Mouse (Mus musculus) kidney, postnatal 0 days (tissue): ENCODE data around the gene Gm3448. TPM values are rescaled to one million over a fixed set of nuclear protein-coding genes. Genes with fewer than 3 reads are reported as not detected.
"Not testable (repeated sequence)": the region's sequence is repeated elsewhere in the genome, so short reads cannot be mapped to it uniquely, and the experiment has no call there.

ENCODE experiments used
- ATAC-seq: fragments of 200-750 bp; cut with Nextera tagmentation; replicated peaks from 2 replicates; pipeline ENCODE4 v1.8.0; 2017; ENCODE audit warnings: low read depth, moderate number of reproducible peaks, moderate TSS enrichment, moderate library complexity; ENCODE audit not compliant: low FRiP score
- DNase-seq: peaks from one replicate; pipeline ENCODE4 v3.0.0-alpha.2; 2016; ENCODE audit warnings: low spot score
- H3K27ac ChIP-seq: fragments of 300-500 bp; sonication (generic); 2 replicates; pipeline ENCODE4 v1.5.1; 2014; ENCODE audit warnings: mild to moderate bottlenecking
- H3K27me3 ChIP-seq: fragments of 300-500 bp; sonication (generic); 2 replicates; pipeline ENCODE4 v1.6.1; 2014; ENCODE audit warnings: low read length, mixed read lengths; ENCODE audit not compliant: insufficient read depth
- H3K36me3 ChIP-seq: fragments of 300-500 bp; sonication (generic); 2 replicates; pipeline ENCODE4 v1.6.1; 2014; ENCODE audit warnings: low read length, mixed read lengths; ENCODE audit not compliant: insufficient read depth
- H3K4me1 ChIP-seq: fragments of 300-500 bp; sonication (generic); replicated peaks from 2 replicates; pipeline ENCODE4 v1.6.1; 2014; ENCODE audit warnings: antibody characterized with exemption, low read length, mixed read lengths; ENCODE audit not compliant: insufficient read depth
- H3K4me2 ChIP-seq: fragments of 300-500 bp; sonication (generic); 2 replicates; pipeline ENCODE4 v1.6.1; 2014; ENCODE audit warnings: mild to moderate bottlenecking, low read length, moderate library complexity, mixed read lengths
- H3K4me3 ChIP-seq: fragments of 300-500 bp; sonication (generic); replicated peaks from 2 replicates; pipeline ENCODE4 v1.5.1; 2014; ENCODE audit warnings: low read depth, low read length
- H3K9ac ChIP-seq: fragments of 300-500 bp; sonication (generic); 2 replicates; pipeline ENCODE4 v1.6.1; 2014; ENCODE audit warnings: low read depth, low read length
- H3K9me3 ChIP-seq: fragments of 300-500 bp; sonication (generic); replicated peaks from 2 replicates; pipeline ENCODE4 v1.6.1; 2016; ENCODE audit warnings: low read length, inconsistent platforms, mixed read lengths
- WGBS: fragments of 180-500 bp; shearing (Covaris S2); extraction: QIAGEN DNeasy Blood & Tissue Kit; methylation state at CpG from one replicate; pipeline ENCODE4 v1.1.7; 2014; 5-methylcytosine and 5-hydroxymethylcytosine counted together
- polyA plus RNA-seq: library from polyadenylated mRNA; unstranded; fragments of >200 nt; fragmentation: Nextera tagmentation; extraction: Ambion mirVana; gene quantifications from 2 replicates; pipeline ENCODE4 v1.2.1, GENCODE M21; 2015

Gm3448 gene
- polyA plus RNA-seq, 1 experiment from 2014 or later: 4.0 TPM

GRCm38 (mm10) chr17:15040455-15040854, 882 bp downstream of the Gm3448 start:
- WGBS: no CpG with 5 or more reads among the region's 3 CpGs
- not testable (repeated sequence) for ATAC-seq, DNase-seq

GRCm38 (mm10) chr17:15031414-15031813, 9.9 kb downstream of the Gm3448 start:
- not testable (repeated sequence) for H3K27ac ChIP-seq

More at GRCm38 (mm10) chr17:15040455-15040854, 882 bp downstream of the Gm3448 start:
- not testable (repeated sequence) for H3K36me3 ChIP-seq, H3K27me3 ChIP-seq, H3K9ac ChIP-seq, H3K27ac ChIP-seq, H3K4me1 ChIP-seq, H3K9me3 ChIP-seq, H3K4me3 ChIP-seq, H3K4me2 ChIP-seq

GRCm38 (mm10) chr17:15025513-15025912, 15.8 kb downstream of the Gm3448 start:
- not testable (repeated sequence) for H3K27ac ChIP-seq, H3K27me3 ChIP-seq, H3K4me3 ChIP-seq, H3K4me2 ChIP-seq, H3K36me3 ChIP-seq, H3K9me3 ChIP-seq, H3K9ac ChIP-seq, H3K4me1 ChIP-seq, ATAC-seq, DNase-seq
- WGBS: no CpG with 5 or more reads among the region's 6 CpGs

More at GRCm38 (mm10) chr17:15031414-15031813, 9.9 kb downstream of the Gm3448 start:
- not testable (repeated sequence) for H3K9ac ChIP-seq, H3K4me1 ChIP-seq, H3K9me3 ChIP-seq, ATAC-seq, H3K27me3 ChIP-seq, H3K4me3 ChIP-seq, DNase-seq, H3K4me2 ChIP-seq, H3K36me3 ChIP-seq
- no CpG with 5 or more reads among the region's 4 CpGs for WGBS

GRCm38 (mm10) chr17:15024502-15025193, 16.7 kb downstream of the Gm3448 start:
- ATAC-seq: peak; percentile 74
- H3K4me3 ChIP-seq, H3K9me3 ChIP-seq, H3K9ac ChIP-seq, H3K27me3 ChIP-seq, H3K4me2 ChIP-seq, H3K27ac ChIP-seq, H3K36me3 ChIP-seq, H3K4me1 ChIP-seq, DNase-seq: not testable (repeated sequence)
- no CpG with 5 or more reads among the region's 48 CpGs for WGBS

GRCm38 (mm10) chr17:15023878-15024492, 17.4 kb downstream of the Gm3448 start:
- WGBS: no CpG with 5 or more reads among the region's 97 CpGs
- DNase-seq, H3K4me3 ChIP-seq, H3K9me3 ChIP-seq, H3K4me2 ChIP-seq, H3K27ac ChIP-seq, H3K9ac ChIP-seq, H3K36me3 ChIP-seq, H3K27me3 ChIP-seq, H3K4me1 ChIP-seq: not testable (repeated sequence)
- peak; percentile 70 for ATAC-seq

GRCm38 (mm10) chr17:15021503-15022220, 19.7 kb downstream of the Gm3448 start:
- WGBS: 79% methylated on average over 3 of the region's 3 CpGs
- H3K27me3 ChIP-seq, H3K36me3 ChIP-seq, H3K4me3 ChIP-seq, DNase-seq, H3K4me1 ChIP-seq, H3K9me3 ChIP-seq, H3K27ac ChIP-seq, ATAC-seq, H3K9ac ChIP-seq, H3K4me2 ChIP-seq: not testable (repeated sequence)

- not testable (repeated sequence) for H3K9me3 ChIP-seq
These were observed 31.5 kb downstream of the Gm3448 start, which contains the start of gene Gm3435 for GRCm38 (mm10) chr17:15009706-15010413. Gene Gm3435, plus strand, starts transcription at chr17:15010176.

GRCm38 (mm10) chr17:15009088-15009487, 32.2 kb downstream of the Gm3448 start:
- no CpG with 5 or more reads among the region's 3 CpGs for WGBS
- H3K4me3 ChIP-seq: not testable (repeated sequence)

More at GRCm38 (mm10) chr17:15009706-15010413, 31.5 kb downstream of the Gm3448 start, which contains the start of gene Gm3435:
- peak; percentile 99 for ATAC-seq
- not testable (repeated sequence) for H3K9ac ChIP-seq, H3K36me3 ChIP-seq, H3K4me1 ChIP-seq, H3K4me2 ChIP-seq, H3K27ac ChIP-seq, H3K27me3 ChIP-seq, H3K4me3 ChIP-seq, DNase-seq
- no CpG with 5 or more reads among the region's 60 CpGs for WGBS

GRCm38 (mm10) chr17:15000047-15000446, 41.3 kb downstream of the Gm3448 start:
- DNase-seq, ATAC-seq, H3K4me2 ChIP-seq, H3K4me1 ChIP-seq, H3K9ac ChIP-seq, H3K4me3 ChIP-seq, H3K27ac ChIP-seq, H3K36me3 ChIP-seq, H3K9me3 ChIP-seq, H3K27me3 ChIP-seq: not testable (repeated sequence)
- WGBS: no CpG with 5 or more reads among the region's 4 CpGs

More at GRCm38 (mm10) chr17:15009088-15009487, 32.2 kb downstream of the Gm3448 start:
- H3K9me3 ChIP-seq, H3K27ac ChIP-seq, DNase-seq, H3K9ac ChIP-seq, H3K27me3 ChIP-seq, ATAC-seq, H3K4me1 ChIP-seq, H3K36me3 ChIP-seq, H3K4me2 ChIP-seq: not testable (repeated sequence)
